Mouse (Mus musculus): ENCODE measurements around the gene Ap1g2. TPM values are rescaled to one million over a fixed set of nuclear protein-coding genes. Genes with fewer than 3 reads are reported as not detected.

The Ap1g2 gene
- total and polyA plus RNA-seq, 3 experiments = 12.6 to 47.9 TPM; not detected in 1

DNA sequence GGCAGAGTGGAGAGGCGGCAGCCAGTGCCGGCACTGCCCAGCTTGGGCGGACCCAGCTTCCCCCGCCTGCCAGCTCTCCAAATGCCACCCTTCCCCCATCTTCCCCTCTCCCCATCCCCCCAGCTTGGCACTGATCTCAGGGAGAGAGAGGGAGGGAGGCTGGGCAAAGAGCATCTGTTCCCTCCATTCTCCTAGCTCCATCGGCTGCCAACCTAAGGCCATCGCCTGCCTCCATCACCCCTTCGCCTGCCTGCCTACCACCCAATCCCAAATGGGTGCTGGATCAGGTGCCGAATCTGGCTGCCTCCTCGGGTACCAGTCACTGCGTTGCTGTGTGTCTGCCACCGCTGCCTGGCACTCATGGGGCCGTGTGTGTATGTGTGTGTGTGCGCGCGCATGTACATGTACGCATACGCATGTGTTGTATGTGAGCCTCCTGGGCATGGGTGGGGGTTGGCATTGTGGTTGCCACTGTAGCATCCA lies 52.6 kb downstream of the Ap1g2 start:
- Histone ChIP-seq H3K79me2 (ENCODE audit: control insufficient read depth, insufficient read depth, low read length, poor library complexity) (no peaks in the 10 kb centered on the region), H3K27me3 (ENCODE audit: control insufficient read depth in 1 of 2, insufficient read depth in 2 of 2, low read length in 2 of 2) (no peaks in the 10 kb centered on the region), H3K9me3 (replicated peaks; ENCODE audit: insufficient read depth, low read length) (no peaks in the 10 kb centered on the region), H3K9ac (ENCODE audit: control insufficient read depth, low read depth, low read length, poor library complexity, severe bottlenecking) (no peak overlapping the region), H3K36me3 (ENCODE audit: control insufficient read depth in 1 of 2, insufficient read depth in 2 of 2, low read length in 2 of 2) (no peaks in the 10 kb centered on the region), H3K4me3 (ENCODE audit: control insufficient read depth in 1 of 2, insufficient read depth in 1 of 2, low read depth in 2 of 2, low read length in 2 of 2) (no peak overlapping the region), H3K27ac (ENCODE audit: control insufficient read depth, low read depth, low read length) (no peak overlapping the region), H3K4me1 (ENCODE audit: control insufficient read depth in 1 of 2, insufficient read depth in 2 of 2, low read length in 2 of 2) (no peaks in the 10 kb centered on the region; a peak in 1 of 4 replicates)
- TF ChIP-seq SIN3A (IDR thresholded peaks at IDR 0.05; ENCODE audit: low read length) (no peak), ELF1 (IDR thresholded peaks at IDR 0.05; ENCODE audit: low read depth, low read length) (no peak), TCF12 (IDR thresholded peaks at IDR 0.05; ENCODE audit: low read depth, low read length) (no peak), CHD1 (IDR thresholded peaks at IDR 0.05; ENCODE audit: low read depth, low read length) (no peak), ZMIZ1 (IDR thresholded peaks at IDR 0.05; ENCODE audit: low read depth, low read length) (no peak), NRF1 (IDR thresholded peaks at IDR 0.05; ENCODE audit: insufficient read depth, low read depth, low read length, poor library complexity, severe bottlenecking) (no peak), MXI1 (IDR thresholded peaks at IDR 0.05; ENCODE audit: low read depth, low read length) (no peak)
- DNase-seq (ENCODE audit: low read depth, low spot score) = no peak

DNA sequence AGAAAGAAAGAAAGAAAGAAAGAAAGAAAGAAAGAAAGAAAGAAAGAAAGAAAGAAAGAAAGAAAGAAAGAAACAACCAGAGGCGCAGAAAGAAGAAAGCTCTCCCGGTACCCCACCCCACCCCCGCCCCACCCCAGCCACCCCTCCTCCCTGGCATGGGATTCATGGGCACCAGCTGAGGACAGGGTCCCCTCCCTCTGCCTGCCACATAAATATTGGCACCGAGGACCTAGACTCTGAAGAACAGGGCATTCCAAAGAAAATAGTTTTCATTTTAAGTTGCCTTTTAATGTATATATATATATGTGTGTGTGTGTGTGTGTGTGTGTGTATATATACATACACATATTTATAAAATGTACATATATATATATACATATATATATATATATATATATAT lies 53.3 kb downstream of the Ap1g2 start:
- Histone ChIP-seq H3K9ac (ENCODE audit: control insufficient read depth, low read depth, low read length, poor library complexity, severe bottlenecking) (no peak overlapping the region), H3K79me2 (ENCODE audit: control insufficient read depth, insufficient read depth, low read length, poor library complexity) (no peaks in the 10 kb centered on the region), H3K4me3 (ENCODE audit: control insufficient read depth in 1 of 2, insufficient read depth in 1 of 2, low read depth in 2 of 2, low read length in 2 of 2) (no peak overlapping the region), H3K27ac (ENCODE audit: control insufficient read depth, low read depth, low read length) (no peak overlapping the region), H3K4me1 (ENCODE audit: control insufficient read depth in 1 of 2, insufficient read depth in 2 of 2, low read length in 2 of 2) (no peaks in the 10 kb centered on the region; a peak in 1 of 4 replicates), H3K9me3 (replicated peaks; ENCODE audit: insufficient read depth, low read length) (no peaks in the 10 kb centered on the region), H3K36me3 (ENCODE audit: control insufficient read depth in 1 of 2, insufficient read depth in 2 of 2, low read length in 2 of 2) (no peaks in the 10 kb centered on the region; a peak in 1 of 4 replicates), H3K27me3 (ENCODE audit: control insufficient read depth in 1 of 2, insufficient read depth in 2 of 2, low read length in 2 of 2) (no peaks in the 10 kb centered on the region)
- no peak for TF ChIP-seq MAFK (IDR thresholded peaks at IDR 0.05; ENCODE audit: borderline replicate concordance, low read depth, low read length)
- TF ChIP-seq MAX (IDR thresholded peaks at IDR 0.05; ENCODE audit: low read length) = no peak
- no peak for TF ChIP-seq TBP (IDR thresholded peaks at IDR 0.05; ENCODE audit: low read depth, low read length)
- no peak for TF ChIP-seq NELFE (IDR thresholded peaks at IDR 0.05; ENCODE audit: low read depth, low read length)
- TF ChIP-seq ELF1 (IDR thresholded peaks at IDR 0.05; ENCODE audit: low read depth, low read length) = no peak
- no peak for TF ChIP-seq TAL1 (IDR thresholded peaks at IDR 0.05; ENCODE audit: low read length)
- TF ChIP-seq ZKSCAN1 (IDR thresholded peaks at IDR 0.05; ENCODE audit: low read depth, low read length) = no peak
- TF ChIP-seq MAZ (IDR thresholded peaks at IDR 0.05; ENCODE audit: low read depth, low read length) = no peak
- TF ChIP-seq E2F4 (IDR thresholded peaks at IDR 0.05; ENCODE audit: borderline replicate concordance, low read depth, low read length) = no peak
- TF ChIP-seq CHD2 (IDR thresholded peaks at IDR 0.05; ENCODE audit: low read length) = no peak
- no peak for TF ChIP-seq SIN3A (IDR thresholded peaks at IDR 0.05; ENCODE audit: low read length)
- no peak for DNase-seq (ENCODE audit: low read depth, low spot score)
